Mouse (Mus musculus) cerebellum, adult 9-11 months (tissue): ENCODE results near the gene Ddi2.

Experiments
- DNase-seq: peaks from one replicate; pipeline ENCODE4 v3.0.0; 2022

Ddi2 gene

GRCm38 (mm10) chr4:141686525-141686924 is 36.7 kb downstream of the Ddi2 start:
- no peak for DNase-seq

DNA sequence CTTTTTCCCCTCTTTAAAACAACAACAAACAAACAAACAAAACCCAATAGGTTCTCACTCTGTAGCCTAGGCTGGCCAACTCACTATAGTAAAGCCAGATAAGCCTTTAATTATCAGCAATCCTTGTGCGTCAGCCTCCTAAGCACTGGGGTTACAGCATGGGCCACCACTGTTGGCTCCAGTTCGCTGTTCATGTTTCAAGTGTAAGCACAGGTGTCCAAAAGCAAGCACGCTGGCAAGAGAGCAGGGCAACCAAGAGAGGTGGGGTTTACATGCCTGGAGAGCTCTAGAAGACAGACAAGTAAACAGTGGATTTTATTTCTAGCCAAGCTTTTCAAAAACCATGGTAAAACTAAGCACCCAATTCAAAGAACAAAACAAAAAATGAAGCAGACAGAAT is 37.1 kb downstream of the Ddi2 start:
- no peak for DNase-seq

DNA sequence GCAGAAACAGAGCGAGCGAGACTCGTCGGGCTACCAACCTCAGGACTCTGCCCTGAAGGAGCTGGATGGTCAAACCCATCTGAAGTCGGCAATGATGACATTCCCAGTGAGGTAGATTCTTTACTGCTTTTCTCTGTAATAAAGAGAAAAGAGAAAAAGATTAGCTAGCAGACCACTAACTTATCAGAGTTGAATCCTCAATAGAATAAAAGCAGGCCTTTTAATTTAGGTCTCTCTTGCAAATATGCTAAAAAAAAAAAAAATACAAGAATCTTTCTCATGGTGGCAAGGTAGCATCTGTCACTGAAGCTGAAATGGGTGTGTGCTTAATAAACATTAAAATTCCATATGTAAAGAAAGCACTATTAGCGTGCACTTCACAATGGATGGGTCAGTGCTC is 37.7 kb downstream of the Ddi2 start, which contains the start of gene Rsc1a1:
Rsc1a1 (minus strand) TSS at position 101 of the 400 bp plus-strand sequence.
- DNase-seq: no peak

- no peak for DNase-seq
These were observed 40.5 kb downstream of the Ddi2 start for GRCm38 (mm10) chr4:141682706-141683230.

DNA sequence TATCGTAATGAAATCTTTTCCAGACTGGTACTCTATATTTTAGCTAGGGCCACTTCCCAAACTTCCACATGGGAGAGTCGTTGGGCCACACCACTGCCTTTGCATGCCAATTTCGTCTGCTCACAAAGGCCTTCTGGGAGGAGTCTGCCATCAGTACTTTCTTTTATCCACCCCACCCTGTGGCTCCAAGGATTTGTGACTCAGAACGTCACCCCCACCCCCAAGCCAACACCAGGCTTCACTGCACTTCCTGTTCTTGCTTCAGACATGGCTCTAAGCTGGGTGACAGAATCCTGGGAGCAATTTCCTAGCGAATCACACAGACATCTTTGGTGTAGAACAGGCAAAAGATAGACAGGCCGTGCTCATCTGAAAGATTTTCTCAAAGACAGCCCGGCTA is 41.5 kb downstream of the Ddi2 start:
- no peak for DNase-seq

DNA sequence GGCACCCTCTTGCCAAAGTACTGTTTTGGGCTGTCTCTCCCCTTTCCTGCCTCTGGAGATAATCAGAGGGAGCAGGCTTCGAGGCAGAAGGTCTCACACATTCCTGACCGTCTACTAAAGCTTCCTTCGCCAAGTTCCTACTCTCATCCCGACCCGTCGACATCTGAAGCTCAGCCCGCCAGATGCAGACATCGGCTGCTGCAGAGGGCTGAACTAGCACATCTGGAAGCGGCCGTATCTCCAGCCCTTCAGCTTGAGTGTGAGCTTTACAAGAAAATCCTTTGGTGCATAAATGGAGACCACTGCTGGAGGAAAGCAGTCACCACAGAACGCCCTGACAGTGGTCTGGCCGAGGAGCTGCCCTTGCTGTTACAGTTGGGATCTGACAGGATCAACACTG is 42.3 kb downstream of the Ddi2 start:
- DNase-seq: no peak

- DNase-seq: no peak
These were observed 44.2 kb downstream of the Ddi2 start for GRCm38 (mm10) chr4:141679016-141679415.

GRCm38 (mm10) chr4:141676462-141676979 is 46.7 kb downstream of the Ddi2 start:
- no peak for DNase-seq

DNA sequence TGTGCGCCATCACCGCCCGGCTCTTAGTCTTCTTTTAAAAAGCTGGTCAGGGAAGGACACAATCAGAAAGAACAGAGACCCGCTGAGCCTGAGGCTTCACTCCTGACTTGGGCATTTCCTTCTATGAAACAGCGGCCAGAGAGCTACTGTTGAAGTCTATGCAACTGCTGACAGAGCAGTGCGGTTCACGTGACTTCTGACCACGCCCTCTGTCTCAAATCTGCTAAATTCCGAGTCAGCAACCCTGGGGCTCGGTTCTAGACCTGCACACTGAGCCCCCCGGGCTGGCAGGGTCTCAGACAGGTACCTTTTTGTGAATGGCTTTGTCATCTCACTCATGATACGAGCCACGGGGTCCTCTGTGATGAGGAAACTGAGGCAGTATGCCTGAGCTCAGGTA is 50.9 kb downstream of the Ddi2 start:
- DNase-seq: no peak

DNA sequence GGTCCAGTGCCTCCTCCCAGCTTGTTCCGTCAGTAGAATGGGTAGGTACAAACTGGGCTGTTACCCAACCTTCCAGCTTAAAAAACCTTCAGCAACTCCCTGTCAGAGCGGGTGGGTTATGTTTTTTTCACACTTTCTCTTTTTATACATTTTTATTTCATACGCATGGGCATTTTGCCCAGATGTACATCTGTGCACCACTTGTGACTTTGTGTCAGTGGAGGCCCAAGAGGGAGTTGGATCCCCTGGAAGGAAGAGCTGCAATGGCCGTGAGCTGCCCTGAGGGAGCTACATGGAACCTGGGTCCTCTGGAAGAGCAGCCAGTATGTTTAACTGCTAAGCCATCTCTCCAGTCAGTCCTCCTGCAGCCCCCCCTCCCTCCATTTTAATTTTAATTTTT is 51.8 kb downstream of the Ddi2 start:
- DNase-seq: no peak

- no peak for DNase-seq
These were observed 53.1 kb downstream of the Ddi2 start for GRCm38 (mm10) chr4:141669898-141670712.

DNA sequence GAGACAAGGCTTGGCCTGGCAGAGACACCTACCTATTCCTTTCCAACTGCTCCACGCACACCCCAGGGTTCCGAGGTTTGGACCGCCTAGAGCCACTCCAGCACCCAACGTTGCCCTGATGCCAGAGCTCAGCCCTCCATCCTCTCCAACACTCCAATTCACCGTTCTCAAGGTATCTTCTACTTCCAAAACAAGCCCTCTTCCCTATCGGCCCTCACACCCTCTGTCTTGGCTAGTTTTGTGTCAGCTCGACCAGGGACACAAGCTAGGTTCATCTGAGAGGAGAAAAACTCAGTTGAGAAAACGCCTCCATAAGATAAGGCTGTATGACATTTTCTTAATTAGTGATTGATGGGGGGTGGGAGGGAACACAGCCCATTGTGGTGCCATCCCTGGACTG is 58.4 kb downstream of the Ddi2 start, which contains the start of gene Plekhm2:
Plekhm2 (minus strand) TSS at position 101 of the 400 bp plus-strand sequence.
- peak; percentile 47 for DNase-seq

GRCm38 (mm10) chr4:141664011-141664745 is 59.0 kb downstream of the Ddi2 start:
- peak; percentile 76 for DNase-seq

DNA sequence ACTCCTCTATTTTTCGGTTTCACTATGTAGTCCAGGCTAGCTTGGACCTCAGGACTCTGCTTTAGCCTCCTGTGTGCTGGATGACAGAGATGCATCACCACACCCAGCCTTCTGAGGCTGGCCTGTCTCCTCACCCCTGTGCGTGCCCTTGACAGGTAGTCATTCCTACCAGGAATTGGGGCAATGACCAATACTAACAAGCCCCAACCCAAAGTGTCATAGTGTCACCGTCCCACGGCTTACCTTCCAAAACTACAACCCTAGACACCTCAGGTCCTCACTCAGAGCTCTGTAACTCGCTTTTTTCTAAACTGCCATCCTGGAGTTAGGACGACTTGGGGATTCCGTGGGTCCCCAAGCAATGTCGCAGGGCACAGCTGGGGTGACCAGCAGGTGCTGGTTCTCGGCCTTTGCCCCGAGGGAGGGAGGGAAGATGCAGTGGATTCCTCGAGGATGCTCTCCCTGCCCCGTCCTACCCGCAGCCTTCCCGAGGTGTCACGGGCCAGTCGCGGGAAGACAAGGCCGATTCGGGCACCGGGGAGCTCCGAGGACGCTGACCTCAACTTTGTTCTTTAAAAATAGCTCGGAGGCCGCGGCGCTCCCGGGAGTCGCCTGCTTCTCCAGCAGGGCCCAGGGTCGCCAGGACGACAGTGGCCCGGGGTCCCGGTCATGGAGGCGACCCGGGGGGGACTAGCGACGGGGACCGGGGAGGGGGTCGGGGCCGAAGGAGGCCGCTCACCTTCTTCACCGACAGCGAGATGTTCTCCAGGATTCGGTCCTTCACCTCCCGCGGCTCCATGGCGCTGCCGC is 59.9 kb downstream of the Ddi2 start:
- DNase-seq: no peak

- DNase-seq: no peak
These were observed 62.3 kb downstream of the Ddi2 start for GRCm38 (mm10) chr4:141660884-141661283.

DNA sequence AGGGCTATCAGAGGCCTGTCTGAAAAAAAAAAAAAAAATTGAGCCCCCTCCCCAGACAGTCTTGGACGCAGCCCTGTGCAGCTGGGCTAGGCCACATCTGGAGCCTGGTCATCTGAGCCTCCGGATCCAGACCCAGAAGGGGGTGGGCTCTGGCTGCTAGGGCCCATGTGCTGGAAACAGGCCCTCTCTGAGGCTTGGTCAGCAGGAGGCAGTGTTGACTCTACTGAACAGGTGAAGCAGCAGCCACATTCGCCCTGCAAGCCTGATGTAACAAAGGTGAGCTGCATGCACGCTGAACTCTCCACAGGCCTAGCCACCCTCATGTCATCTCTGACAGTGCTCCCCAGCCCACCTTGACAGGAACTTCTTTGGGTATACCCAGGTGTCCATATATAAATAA is 63.5 kb downstream of the Ddi2 start:
- DNase-seq: no peak

DNA sequence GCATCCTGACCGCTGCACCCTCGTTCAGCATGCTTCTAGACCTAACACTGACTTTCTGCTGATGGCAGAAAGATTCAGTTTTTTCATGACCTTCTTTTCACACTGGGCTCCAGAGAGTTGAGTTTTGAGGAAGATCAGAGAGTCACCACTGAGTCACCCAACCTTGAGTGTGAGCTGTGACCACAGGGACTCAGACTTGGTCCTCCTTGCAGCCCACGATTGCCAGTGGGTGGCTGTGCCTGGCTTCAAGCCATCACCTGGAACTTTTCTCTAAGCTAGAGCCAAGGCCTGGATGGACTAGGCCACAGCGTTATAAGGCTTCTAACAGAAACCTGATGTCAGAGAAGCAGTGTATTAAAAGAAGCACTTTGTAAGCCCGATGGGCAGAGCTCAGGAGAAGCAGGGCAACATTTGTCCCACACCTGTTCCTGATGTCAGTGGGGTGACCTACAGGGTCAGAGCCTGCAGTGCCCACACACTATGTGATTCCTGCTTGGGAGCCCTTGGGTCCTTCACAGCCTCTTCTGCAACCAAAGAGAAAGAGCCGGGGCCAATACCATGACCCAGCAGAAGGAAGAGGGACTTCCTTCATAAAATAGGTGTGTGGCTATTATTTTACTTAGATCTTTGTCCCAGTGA is 64.3 kb downstream of the Ddi2 start:
- no peak for DNase-seq

DNA sequence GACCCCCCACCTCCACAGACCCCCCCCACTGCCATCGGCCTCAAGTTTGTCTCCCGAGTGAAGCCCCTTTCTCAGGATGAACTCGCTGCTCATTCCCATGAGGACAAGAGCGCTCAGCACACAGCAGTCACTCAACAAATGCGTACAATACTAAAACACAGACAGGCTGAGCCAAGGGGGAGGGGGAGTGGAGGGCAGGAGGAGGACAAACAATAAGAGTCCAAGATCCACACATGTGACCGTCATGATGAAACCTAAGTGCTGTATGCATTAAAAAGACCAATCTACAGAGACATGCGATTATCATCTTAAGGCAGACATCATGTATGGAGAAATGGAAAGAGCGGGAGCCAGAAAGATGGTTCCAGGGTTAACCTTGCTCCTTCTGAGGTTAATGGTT is 66.3 kb downstream of the Ddi2 start:
- DNase-seq: no peak

DNA sequence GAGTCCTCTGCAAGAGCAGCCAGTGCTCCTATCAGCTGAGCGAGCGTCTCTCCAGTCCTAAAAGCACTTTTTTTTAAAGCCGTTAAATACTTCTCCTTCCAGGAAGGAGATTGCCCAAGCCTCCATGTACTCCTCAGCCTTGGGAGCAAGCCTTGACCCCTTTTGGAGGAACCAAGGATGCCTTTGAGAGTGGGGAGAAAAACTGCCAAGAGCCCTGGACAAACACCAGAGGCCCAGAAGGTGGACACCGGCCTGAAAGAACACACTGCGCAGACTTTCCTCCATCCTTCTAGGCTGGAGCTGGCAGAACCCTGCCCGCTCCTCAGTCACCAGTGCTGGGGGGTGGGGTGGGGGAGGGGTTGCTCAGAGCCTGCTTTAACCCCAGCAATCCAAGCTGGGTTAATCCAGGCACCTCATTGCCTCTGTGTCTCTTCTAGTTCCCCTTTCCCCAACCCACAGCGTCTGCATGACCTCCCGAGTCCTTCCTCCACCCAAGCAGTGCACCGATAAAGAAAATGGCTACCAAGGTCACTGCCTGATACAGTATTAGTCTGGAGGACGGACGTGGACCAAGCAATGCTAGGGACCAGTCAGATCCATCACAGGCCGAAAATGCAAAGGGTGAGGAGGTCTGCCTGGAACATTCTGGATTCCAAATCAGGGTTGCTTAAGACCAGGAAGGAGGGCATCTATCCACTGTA is 67.2 kb downstream of the Ddi2 start:
- DNase-seq: peak; percentile 72

- no peak for DNase-seq
These were observed 68.7 kb downstream of the Ddi2 start for GRCm38 (mm10) chr4:141654509-141654908.

DNA sequence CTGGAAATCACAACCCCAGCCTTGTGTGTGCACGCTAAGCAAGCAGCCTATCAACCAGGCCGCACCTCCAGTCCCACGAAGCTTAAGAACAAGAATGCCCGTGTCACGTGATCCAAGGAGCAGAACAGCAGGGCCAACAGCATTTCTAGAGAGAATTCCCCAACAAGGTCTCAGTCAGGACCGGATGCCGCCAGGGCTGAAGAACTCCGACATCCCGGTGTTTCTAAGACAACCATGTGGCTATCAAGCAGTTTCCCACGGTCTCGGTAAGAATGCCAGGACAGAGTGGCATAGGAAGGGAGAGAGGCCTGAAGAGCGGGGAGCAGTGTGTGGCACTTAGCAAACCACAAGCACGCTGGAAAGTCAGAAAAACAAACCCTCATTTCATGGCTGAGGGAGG is 69.4 kb downstream of the Ddi2 start:
- no peak for DNase-seq

- DNase-seq: no peak
These were observed 70.2 kb downstream of the Ddi2 start for GRCm38 (mm10) chr4:141653044-141653443.
